Comparison of ENCODE assay signal across 29 mouse cellular contexts in genomic region chr16:81879682-81880081, GRCm38 (mm10).
A peak's percentile ranks its signal among the peaks of the same experiment; 100 is the strongest.
DNase-seq lines count a peak whose midpoint lies in the region; ATAC-seq and TF ChIP-seq lines count a peak whose summit lies in the region.
"Had no signal": no experiment of that assay in that cellular context is flagged by ENCODE, and none has a peak within 500 bp of the region (broad histone marks: within the 10 kb centered on the region; RNA-seq: fewer than 3 reads in every experiment).

No protein-coding gene starts in this region.

- H3K4me2 ChIP-seq in forebrain, embryonic 13.5 days, result no peak overlapping the region
- H3K4me2 ChIP-seq in hindbrain, embryonic 11.5 days (replicated peaks; ENCODE audit: low read depth, low read length), result no peak overlapping the region
- H3K4me2 ChIP-seq: embryonic facial prominence, embryonic 12.5 days; embryonic facial prominence, embryonic 15.5 days; heart, embryonic 13.5 days; hindbrain, embryonic 13.5 days; intestine, embryonic 15.5 days had no signal

- no peak for TF ChIP-seq CTCF in left cerebral cortex, adult 2 months (IDR thresholded peaks at IDR 0.05)

- no peaks in the 10 kb centered on the region for H3K4me1 ChIP-seq in forebrain, embryonic 13.5 days
- H3K4me1 ChIP-seq in forebrain, embryonic 10.5 days, result no peaks in the 10 kb centered on the region
- no peaks in the 10 kb centered on the region for H3K4me1 ChIP-seq in hindbrain, embryonic 11.5 days (replicated peaks; ENCODE audit: control insufficient read depth, insufficient read depth, low read length)
- no peaks in the 10 kb centered on the region for H3K4me1 ChIP-seq in hindbrain, embryonic 10.5 days (replicated peaks)
- H3K4me1 ChIP-seq: embryonic facial prominence, embryonic 12.5 days; embryonic facial prominence, embryonic 15.5 days; heart, embryonic 10.5 days; heart, embryonic 13.5 days; hindbrain, embryonic 13.5 days; intestine, embryonic 15.5 days had no signal

- H3K27me3 ChIP-seq in forebrain, embryonic 13.5 days, result no peaks in the 10 kb centered on the region
- H3K27me3 ChIP-seq in forebrain, embryonic 10.5 days (ENCODE audit: poor library complexity, severe bottlenecking), result no peaks in the 10 kb centered on the region
- H3K27me3 ChIP-seq in hindbrain, embryonic 11.5 days (ENCODE audit: control insufficient read depth, insufficient read depth, low read length), result no peaks in the 10 kb centered on the region
- H3K27me3 ChIP-seq in hindbrain, embryonic 10.5 days (ENCODE audit: insufficient read depth, poor library complexity, severe bottlenecking), result no peaks in the 10 kb centered on the region
- H3K27me3 ChIP-seq: CH12.LX; embryonic facial prominence, embryonic 12.5 days; embryonic facial prominence, embryonic 15.5 days; heart, embryonic 13.5 days; hindbrain, embryonic 13.5 days; intestine, embryonic 15.5 days; Patski had no signal

- no peaks in the 10 kb centered on the region for H3K9me3 ChIP-seq in forebrain, embryonic 13.5 days (replicated peaks)
- H3K9me3 ChIP-seq in forebrain, embryonic 10.5 days, result no peaks in the 10 kb centered on the region
- H3K9me3 ChIP-seq in hindbrain, embryonic 11.5 days (ENCODE audit: control insufficient read depth, low read length), result no peaks in the 10 kb centered on the region
- H3K9me3 ChIP-seq in hindbrain, embryonic 10.5 days, result no peaks in the 10 kb centered on the region
- H3K9me3 ChIP-seq: embryonic facial prominence, embryonic 12.5 days; embryonic facial prominence, embryonic 15.5 days; G1E; heart, embryonic 10.5 days; heart, embryonic 13.5 days; hindbrain, embryonic 13.5 days; intestine, embryonic 15.5 days had no signal

- no peak overlapping the region for H3K27ac ChIP-seq in forebrain, embryonic 13.5 days
- H3K27ac ChIP-seq in forebrain, embryonic 10.5 days, result no peak overlapping the region
- H3K27ac ChIP-seq in hindbrain, embryonic 11.5 days (ENCODE audit: low read depth, low read length), result no peak overlapping the region
- no peak overlapping the region for H3K27ac ChIP-seq in hindbrain, embryonic 10.5 days
- no peak overlapping the region for H3K27ac ChIP-seq in left cerebral cortex, adult 2 months
- H3K27ac ChIP-seq: embryonic facial prominence, embryonic 12.5 days; embryonic facial prominence, embryonic 15.5 days; heart, adult 2 months; heart, embryonic 10.5 days; heart, embryonic 13.5 days; hindbrain, embryonic 13.5 days; intestine, embryonic 15.5 days had no signal

- WGBS in forebrain, embryonic 13.5 days, result 83% methylated on average over 4 of the region's 4 CpGs
- 92% methylated on average over 4 of the region's 4 CpGs for WGBS in forebrain, embryonic 10.5 days
- WGBS in hindbrain, embryonic 11.5 days, result 90% methylated on average over 4 of the region's 4 CpGs
- 92% methylated on average over 4 of the region's 4 CpGs for WGBS in hindbrain, embryonic 10.5 days

- no peaks in the 10 kb centered on the region for H3K36me3 ChIP-seq in forebrain, embryonic 13.5 days (ENCODE audit: poor library complexity, severe bottlenecking)
- no peaks in the 10 kb centered on the region for H3K36me3 ChIP-seq in forebrain, embryonic 10.5 days (replicated peaks)
- no peaks in the 10 kb centered on the region for H3K36me3 ChIP-seq in hindbrain, embryonic 11.5 days (ENCODE audit: control insufficient read depth, insufficient read depth, low read length)
- H3K36me3 ChIP-seq in hindbrain, embryonic 10.5 days, result no peaks in the 10 kb centered on the region
- H3K36me3 ChIP-seq: embryonic facial prominence, embryonic 12.5 days; embryonic facial prominence, embryonic 15.5 days; G1E; heart, embryonic 10.5 days; heart, embryonic 13.5 days; hindbrain, embryonic 13.5 days; intestine, embryonic 15.5 days had no signal

- ATAC-seq in forebrain, embryonic 13.5 days, result peak; percentile 79; the same call in 1 of the 2 replicates
- ATAC-seq in hindbrain, embryonic 11.5 days (ENCODE audit: low FRiP score), result 0 out of 2 replicates have a peak, but pooled peaks have one; percentile 27
- ATAC-seq: hindbrain, embryonic 16.5 days; intestine, embryonic 15.5 days; Patski had no signal

- DNase-seq in forebrain, embryonic 10.5 days (ENCODE audit: extremely low spot score, low spot score), result no peak
- DNase-seq in hindbrain, embryonic 11.5 days (ENCODE audit: low spot score), result no peak
- DNase-seq in hindbrain, embryonic 10.5 days (ENCODE audit: low spot score), result no peak
- peak; percentile 24 for DNase-seq in brain, embryonic 18.5 days (ENCODE audit: low read depth, low spot score)
- peak; percentile 1 for DNase-seq in telencephalon, adult 2 months (ENCODE audit: low read depth, low spot score)
- no peak for DNase-seq in left cerebral cortex, adult 2 months (ENCODE audit: extremely low spot score in 1 of 2, low spot score in 2 of 2)
- no peak for DNase-seq in cerebellum, postnatal 14 days
- DNase-seq: adrenal gland, postnatal 10 days; adrenal gland, postnatal 36 days; cerebellum, adult 18-20 months; cerebellum, adult 9-10 months; cerebellum, postnatal 25 days; gastrocnemius, postnatal 10 days; gastrocnemius, postnatal 36 days; heart, adult 2 months; heart, postnatal 14 days; heart, postnatal 4 days; kidney, adult 11 months had no signal

- no peak overlapping the region for H3K4me3 ChIP-seq in forebrain, embryonic 13.5 days
- no peak overlapping the region for H3K4me3 ChIP-seq in forebrain, embryonic 10.5 days
- H3K4me3 ChIP-seq in hindbrain, embryonic 11.5 days (ENCODE audit: low read depth, low read length), result no peak overlapping the region
- no peak overlapping the region for H3K4me3 ChIP-seq in hindbrain, embryonic 10.5 days
- H3K4me3 ChIP-seq in left cerebral cortex, adult 2 months, result no peak overlapping the region
- H3K4me3 ChIP-seq: embryonic facial prominence, embryonic 12.5 days; embryonic facial prominence, embryonic 15.5 days; heart, adult 2 months; heart, embryonic 10.5 days; heart, embryonic 13.5 days; hindbrain, embryonic 13.5 days; intestine, embryonic 15.5 days had no signal

- intact Hi-C loops in left cerebral cortex, adult 2 months (cut with DNase I), result no loop called here

- H3K9ac ChIP-seq in forebrain, embryonic 13.5 days, result no peak overlapping the region
- H3K9ac ChIP-seq in hindbrain, embryonic 11.5 days (ENCODE audit: low read depth, low read length), result no peak overlapping the region
- H3K9ac ChIP-seq: embryonic facial prominence, embryonic 12.5 days; embryonic facial prominence, embryonic 15.5 days; heart, embryonic 13.5 days; hindbrain, embryonic 13.5 days; intestine, embryonic 15.5 days had no signal

Comparison
In these comparisons a context has a peak if more than half of its experiments do, and no peak if none do; other contexts are left out.
1. DNase-seq: peak in brain, embryonic 18.5 days (single experiment) and telencephalon, adult 2 months (single experiment); none in forebrain, embryonic 10.5 days (single experiment), hindbrain, embryonic 11.5 days (single experiment), hindbrain, embryonic 10.5 days (single experiment), left cerebral cortex, adult 2 months (0 of 2) and cerebellum, postnatal 14 days (0 of 2).